Mouse (Mus musculus) splenic B cell, adult 2 months (primary cell): ENCODE measurements around the gene Bsg.

Experiments
- DNase-seq: peaks from one replicate; pipeline ENCODE4 v3.0.0-alpha.2; 2011; ENCODE audit warnings: low read depth, low spot score
- H3K27me3 ChIP-seq: 2 replicates; pipeline ENCODE4 v1.6.1; 2012; ENCODE audit warnings: mild to moderate bottlenecking, low read length, moderate library complexity, mixed read lengths; ENCODE audit not compliant: control insufficient read depth, poor library complexity, insufficient read depth, severe bottlenecking
- H3K36me3 ChIP-seq: 2 replicates; pipeline ENCODE4 v1.6.1; 2012; ENCODE audit warnings: mild to moderate bottlenecking, low read length, moderate library complexity, mixed read lengths; ENCODE audit not compliant: control insufficient read depth, poor library complexity, insufficient read depth, severe bottlenecking

The Bsg gene

GRCm38 (mm10) chr10:79672088-79672455 lies 32.2 kb upstream of the Bsg start:
- H3K27me3 ChIP-seq, result no peaks in the 10 kb centered on the region
- no peak for DNase-seq
- H3K36me3 ChIP-seq, result no peaks in the 10 kb centered on the region

- no peak for DNase-seq
- H3K27me3 ChIP-seq, result no peaks in the 10 kb centered on the region
- H3K36me3 ChIP-seq, result no peaks in the 10 kb centered on the region
Measured at GRCm38 (mm10) chr10:79673054-79673453, 31.2 kb upstream of the Bsg start.

- DNase-seq, result no peak
- H3K27me3 ChIP-seq, result no peaks in the 10 kb centered on the region
Measured at GRCm38 (mm10) chr10:79675346-79676035, 28.8 kb upstream of the Bsg start.

GRCm38 (mm10) chr10:79680606-79681495 lies 23.4 kb upstream of the Bsg start:
- DNase-seq, result peak; percentile 26
- H3K36me3 ChIP-seq, result peaks cover under 1% of the 10 kb centered on the region; the same call in 1 of the 2 replicates
- H3K27me3 ChIP-seq, result no peaks in the 10 kb centered on the region

More at GRCm38 (mm10) chr10:79675346-79676035, 28.8 kb upstream of the Bsg start:
- H3K36me3 ChIP-seq, result no peaks in the 10 kb centered on the region

GRCm38 (mm10) chr10:79681591-79682245 lies 22.6 kb upstream of the Bsg start, which contains the start of gene Cdc34:
Cdc34 (plus strand) TSS chr10:79682195.
- peak; percentile 100 for DNase-seq
- Histone ChIP-seq H3K27me3 (no peaks in the 10 kb centered on the region), H3K36me3 (peaks cover 2% of the 10 kb centered on the region)

GRCm38 (mm10) chr10:79682551-79682915 lies 21.8 kb upstream of the Bsg start:
- peaks cover 2% of the 10 kb centered on the region for H3K36me3 ChIP-seq
- no peaks in the 10 kb centered on the region for H3K27me3 ChIP-seq
- DNase-seq, result peak; percentile 37

- Histone ChIP-seq H3K27me3 (no peaks in the 10 kb centered on the region), H3K36me3 (peaks cover 2% of the 10 kb centered on the region)
- DNase-seq, result peak; percentile 62
Measured at GRCm38 (mm10) chr10:79682916-79683582, 21.2 kb upstream of the Bsg start.

- DNase-seq, result no peak
- peaks cover 2% of the 10 kb centered on the region for H3K36me3 ChIP-seq
- no peaks in the 10 kb centered on the region for H3K27me3 ChIP-seq
Measured at GRCm38 (mm10) chr10:79683726-79684640, 20.3 kb upstream of the Bsg start.

- no peaks in the 10 kb centered on the region for H3K27me3 ChIP-seq
- H3K36me3 ChIP-seq, result peaks cover 2% of the 10 kb centered on the region
- no peak for DNase-seq
Measured at GRCm38 (mm10) chr10:79684770-79685600, 19.3 kb upstream of the Bsg start.

- DNase-seq, result no peak
- H3K36me3 ChIP-seq, result peaks cover 2% of the 10 kb centered on the region
- no peaks in the 10 kb centered on the region for H3K27me3 ChIP-seq
Measured at GRCm38 (mm10) chr10:79686219-79686618, 18.1 kb upstream of the Bsg start.

- Histone ChIP-seq H3K36me3 (peaks cover 2% of the 10 kb centered on the region), H3K27me3 (no peaks in the 10 kb centered on the region)
- DNase-seq, result no peak
Measured at GRCm38 (mm10) chr10:79686691-79687090, 17.6 kb upstream of the Bsg start.

GRCm38 (mm10) chr10:79687513-79687912 lies 16.8 kb upstream of the Bsg start:
- no peak for DNase-seq
- peaks cover 2% of the 10 kb centered on the region for H3K36me3 ChIP-seq
- H3K27me3 ChIP-seq, result no peaks in the 10 kb centered on the region

- H3K27me3 ChIP-seq, result no peaks in the 10 kb centered on the region
- peaks cover 2% of the 10 kb centered on the region for H3K36me3 ChIP-seq
- DNase-seq, result no peak
Measured at GRCm38 (mm10) chr10:79688720-79689119, 15.6 kb upstream of the Bsg start, which contains the start of gene Gzmm. Gzmm (plus strand) TSS chr10:79689020.
